Mouse (Mus musculus): ENCODE data around the gene Plcb3. TPM values are rescaled to one million over a fixed set of nuclear protein-coding genes. Genes with fewer than 3 reads are reported as not detected.

Gene Plcb3
- total RNA-seq, 2 experiments from 2014 or later: 16.2 to 16.8 TPM

- DNase-seq: peak; percentile 89 to 90
- intact Hi-C loops (cut with DNase I): loop anchor here (2.0 kb wide), 1 partner anchor 69 kb away; the partner anchor contains the start of gene Rps6ka4
Measured at GRCm38 (mm10) chr19:6909507-6910289, 66.6 kb downstream of the Plcb3 start, which contains the start of the genes Trmt112 and Prdx5. Gene Trmt112, plus strand, starts transcription at chr19:6909698. Gene Prdx5, minus strand, starts transcription at chr19:6910106.

DNA sequence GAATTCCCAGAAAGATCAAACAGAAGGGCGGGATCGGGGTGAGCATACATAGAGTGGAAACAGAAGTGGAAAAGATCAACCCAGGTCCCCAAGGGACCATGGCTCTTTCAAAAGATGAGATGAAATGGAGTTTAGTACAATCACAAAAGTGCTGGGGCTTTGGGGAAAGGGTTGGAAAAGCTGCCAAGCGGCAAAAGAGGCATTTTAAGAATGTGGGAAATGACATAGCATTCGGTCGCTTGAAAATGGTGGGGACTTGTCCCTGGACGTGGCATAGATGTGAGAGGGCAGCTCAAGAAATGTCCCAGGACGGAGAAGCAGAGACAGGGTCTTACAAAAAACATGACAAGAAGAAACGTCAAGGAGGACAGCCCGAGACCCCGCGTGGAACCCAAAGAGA lies 67.2 kb downstream of the Plcb3 start:
- intact Hi-C loops (cut with DNase I): loop anchor here (2.0 kb wide), 1 partner anchor 68 kb away; the partner anchor contains the start of gene Rps6ka4
- no peak for DNase-seq

GRCm38 (mm10) chr19:6907811-6908540 lies 68.3 kb downstream of the Plcb3 start:
- no peak for DNase-seq
- intact Hi-C loops (cut with DNase I): loop anchor here (2.0 kb wide), 1 partner anchor 67 kb away; the partner anchor contains the start of gene Rps6ka4

GRCm38 (mm10) chr19:6907094-6907493 lies 69.2 kb downstream of the Plcb3 start:
- DNase-seq: no peak
- intact Hi-C loops (cut with DNase I): no loop called here

DNA sequence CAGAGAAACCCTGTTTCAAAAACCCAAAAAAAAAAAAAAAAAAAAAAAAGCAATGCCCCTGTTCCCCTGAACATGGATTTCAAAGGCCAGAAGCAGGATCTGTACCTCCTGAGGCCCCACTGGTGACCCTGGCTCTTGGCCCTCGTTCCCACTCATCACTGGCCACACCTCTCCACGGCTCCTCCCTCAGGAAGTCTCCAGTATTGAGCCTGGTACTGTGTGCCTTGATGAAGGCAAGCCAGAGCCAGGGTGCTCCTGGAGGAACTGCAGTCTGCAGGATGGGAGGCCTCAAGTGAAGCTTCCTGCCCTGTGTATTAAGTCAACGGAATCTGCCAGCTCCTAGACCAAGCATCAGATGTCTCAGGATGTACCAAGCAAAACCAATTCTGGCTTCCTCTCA lies 70.1 kb downstream of the Plcb3 start:
- DNase-seq: no peak
- intact Hi-C loops (cut with DNase I): no loop called here

GRCm38 (mm10) chr19:6905498-6906159 lies 70.6 kb downstream of the Plcb3 start:
- intact Hi-C loops (cut with DNase I): no loop called here
- DNase-seq: no peak

DNA sequence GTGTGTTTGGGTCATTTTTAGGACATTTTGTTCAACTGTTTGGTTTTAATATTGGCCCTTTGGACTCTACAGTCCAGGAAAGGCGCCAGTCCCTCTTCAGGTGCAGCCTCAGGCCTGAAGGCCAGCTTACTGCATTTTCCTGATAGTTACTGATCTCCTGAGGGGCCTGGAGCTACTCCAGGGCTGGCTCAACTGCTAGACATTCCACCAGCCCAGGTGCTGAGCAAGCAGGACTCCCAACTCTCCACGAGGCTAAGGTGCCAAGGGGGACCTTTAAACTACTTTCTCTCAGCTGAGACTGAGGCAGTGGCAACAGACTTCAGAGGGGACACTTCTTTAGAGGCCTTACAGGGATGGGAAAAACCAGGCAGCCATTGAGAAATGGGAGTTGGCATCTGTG lies 71.4 kb downstream of the Plcb3 start:
- DNase-seq: no peak
- intact Hi-C loops (cut with DNase I): no loop called here

- DNase-seq: no peak
- intact Hi-C loops (cut with DNase I): no loop called here
Measured at GRCm38 (mm10) chr19:6903031-6903430, 73.2 kb downstream of the Plcb3 start.

Small RNAs within 50 kb of the gene (microRNA-seq; reads per million reads assigned to microRNA genes)
- gene Mir6990: 7.4 to 9.1 reads per million in 2 experiments

Other genes starting within 250 kb of the Plcb3 start
- 10 to 100 TPM; 14.8 to 18.2 TPM for gene Rps6ka4, start 135.8 kb downstream of the Plcb3 start, total RNA-seq (2021)
- gene Ccdc88b, start 118.3 kb downstream of the Plcb3 start, total RNA-seq (2021): 1 to 10 TPM; 1.0 to 1.7 TPM
- gene Trmt112, start 66.8 kb downstream of the Plcb3 start, total RNA-seq (2021): 10 to 100 TPM; 26.7 to 30.6 TPM
- gene Prdx5, start 66.4 kb downstream of the Plcb3 start, total RNA-seq (2021): 100 to 1,000 TPM; 595 to 603 TPM
- 100 to 1,000 TPM; 128 to 136 TPM for gene Esrra, start 54.7 kb downstream of the Plcb3 start, total RNA-seq (2021)
- not detected for gene Catsperz, start 51.1 kb downstream of the Plcb3 start, total RNA-seq (2021)
- under 1 TPM in 1 of 2 experiments, not detected in 1; 0.26 TPM for gene Kcnk4, start 42.0 kb downstream of the Plcb3 start, total RNA-seq (2021)
- gene Bad, start 34.6 kb downstream of the Plcb3 start, total RNA-seq (2021): 10 to 100 TPM; 28.6 to 29.9 TPM
- 10 to 100 TPM; 34.1 to 40.0 TPM for gene Gpr137, start 34.0 kb downstream of the Plcb3 start, total RNA-seq (2021)
- 100 to 1,000 TPM in 1 of 2 experiments, 10 to 100 TPM in 1; 89.8 to 120 TPM for gene Ppp1r14b, start 1.5 kb downstream of the Plcb3 start, total RNA-seq (2021)
- gene Fkbp2, start 4.0 kb upstream of the Plcb3 start, total RNA-seq (2021): 10 to 100 TPM; 13.6 to 14.2 TPM
- 100 to 1,000 TPM; 307 to 309 TPM for gene Vegfb, start 11.2 kb upstream of the Plcb3 start, total RNA-seq (2021)
- 10 to 100 TPM; 54.8 to 62.7 TPM for gene Dnajc4, start 16.1 kb upstream of the Plcb3 start, total RNA-seq (2021)
- 10 to 100 TPM; 24.8 to 26.1 TPM for gene Nudt22, start 19.6 kb upstream of the Plcb3 start, total RNA-seq (2021)
- gene Trpt1, start 19.7 kb upstream of the Plcb3 start, total RNA-seq (2021): 10 to 100 TPM; 18.7 to 20.1 TPM
- 10 to 100 TPM in 1 of 2 experiments, 1 to 10 TPM in 1; 6.1 to 10.7 TPM for gene Fermt3, start 43.0 kb upstream of the Plcb3 start, total RNA-seq (2021)
- gene Stip1, start 63.5 kb upstream of the Plcb3 start, total RNA-seq (2021): 100 to 1,000 TPM in 1 of 2 experiments, 10 to 100 TPM in 1; 84.1 to 107 TPM
- gene Macrod1, start 80.3 kb upstream of the Plcb3 start, total RNA-seq (2021): 100 to 1,000 TPM; 181 to 186 TPM
- 1 to 10 TPM in 1 of 2 experiments, under 1 TPM in 1; 0.98 to 1.0 TPM for gene Flrt1, start 129.3 kb upstream of the Plcb3 start, total RNA-seq (2021)
- gene Otub1, start 229.8 kb upstream of the Plcb3 start, total RNA-seq (2021): 10 to 100 TPM; 77.4 to 79.9 TPM
- gene Cox8a, start 241.1 kb upstream of the Plcb3 start, total RNA-seq (2021): 100 to 1,000 TPM; 545 to 557 TPM